Mouse (Mus musculus) limb, embryonic 10.5 days (tissue): Measurements from ENCODE around the gene Fam129a. TPM values are rescaled to one million over a fixed set of nuclear protein-coding genes. Genes with fewer than 3 reads are reported as not detected.

ENCODE experiments used
- DNase-seq: peaks from one replicate; pipeline ENCODE4 v3.0.0-alpha.2; 2017; ENCODE audit warnings: low spot score
- H3K27ac ChIP-seq: fragments of 300-500 bp; sonication (generic); 2 replicates; pipeline ENCODE4 v1.5.1; 2016; ENCODE audit warnings: mild to moderate bottlenecking
- H3K27me3 ChIP-seq: fragments of 300-500 bp; sonication (generic); 2 replicates; pipeline ENCODE4 v1.6.1; 2016; ENCODE audit warnings: low read depth, mild to moderate bottlenecking; ENCODE audit not compliant: poor library complexity, severe bottlenecking
- H3K36me3 ChIP-seq: fragments of 300-500 bp; sonication (generic); 2 replicates; pipeline ENCODE4 v1.6.1; 2016; ENCODE audit warnings: mild to moderate bottlenecking, moderate library complexity
- H3K4me1 ChIP-seq: fragments of 300-500 bp; sonication (generic); 2 replicates; pipeline ENCODE4 v1.6.1; 2016
- H3K4me3 ChIP-seq: fragments of 300-500 bp; sonication (generic); 2 replicates; pipeline ENCODE4 v1.5.1; 2016; ENCODE audit warnings: mild to moderate bottlenecking, moderate library complexity
- H3K9me3 ChIP-seq: fragments of 300-500 bp; sonication (generic); replicated peaks from 2 replicates; pipeline ENCODE4 v1.6.1; 2016; ENCODE audit warnings: mild to moderate bottlenecking
- WGBS: fragments of 180-500 bp; shearing (Covaris S2); methylation state at CpG from one replicate; pipeline ENCODE4 v1.1.7; 2016; 5-methylcytosine and 5-hydroxymethylcytosine counted together
- polyA plus RNA-seq: library from polyadenylated mRNA; unstranded; fragments of >200 nt; fragmentation: Nextera tagmentation; extraction: Ambion mirVana; gene quantifications from 2 replicates; pipeline ENCODE4 v1.2.1, GENCODE M21; 2016

Fam129a gene
- polyA plus RNA-seq, 1 experiment from 2014 or later: 0.90 TPM

GRCm38 (mm10) chr1:151664837-151665431 lies 93.9 kb downstream of the Fam129a start:
- H3K9me3 ChIP-seq: no peaks in the 10 kb centered on the region
- WGBS: 81% methylated on average over 7 of the region's 7 CpGs
- no peaks in the 10 kb centered on the region for H3K4me1 ChIP-seq
- DNase-seq: no peak
- H3K36me3 ChIP-seq: no peaks in the 10 kb centered on the region
- no peaks in the 10 kb centered on the region for H3K27me3 ChIP-seq
- no peak overlapping the region for H3K4me3 ChIP-seq
- no peak overlapping the region for H3K27ac ChIP-seq

GRCm38 (mm10) chr1:151667351-151668074 lies 96.5 kb downstream of the Fam129a start:
- DNase-seq: no peak
- H3K27ac ChIP-seq: no peak overlapping the region
- H3K27me3 ChIP-seq: no peaks in the 10 kb centered on the region
- no peaks in the 10 kb centered on the region for H3K4me1 ChIP-seq
- WGBS: 89% methylated on average over 10 of the region's 10 CpGs
- H3K36me3 ChIP-seq: no peaks in the 10 kb centered on the region
- H3K4me3 ChIP-seq: no peak overlapping the region
- H3K9me3 ChIP-seq: no peaks in the 10 kb centered on the region

- 87% methylated on average over 9 of the region's 9 CpGs for WGBS
- DNase-seq: no peak
- Histone ChIP-seq H3K4me3 (no peak overlapping the region), H3K27ac (no peak overlapping the region), H3K4me1 (no peaks in the 10 kb centered on the region), H3K27me3 (no peaks in the 10 kb centered on the region), H3K9me3 (no peaks in the 10 kb centered on the region), H3K36me3 (no peaks in the 10 kb centered on the region)
These were observed 99.1 kb downstream of the Fam129a start for GRCm38 (mm10) chr1:151670006-151670591.

GRCm38 (mm10) chr1:151675684-151676083 lies 104.7 kb downstream of the Fam129a start:
- H3K36me3 ChIP-seq: no peaks in the 10 kb centered on the region
- no peaks in the 10 kb centered on the region for H3K9me3 ChIP-seq
- no peaks in the 10 kb centered on the region for H3K27me3 ChIP-seq
- H3K27ac ChIP-seq: no peak overlapping the region
- no peak for DNase-seq
- 65% methylated on average over 5 of the region's 5 CpGs for WGBS
- H3K4me1 ChIP-seq: peaks cover 16% of the 10 kb centered on the region
- H3K4me3 ChIP-seq: no peak overlapping the region

- no peaks in the 10 kb centered on the region for H3K9me3 ChIP-seq
These were observed 106.3 kb downstream of the Fam129a start for GRCm38 (mm10) chr1:151677185-151677809.

GRCm38 (mm10) chr1:151677975-151678374 lies 107.0 kb downstream of the Fam129a start:
- no peaks in the 10 kb centered on the region for H3K9me3 ChIP-seq
- H3K27ac ChIP-seq: no peak overlapping the region
- no peak for DNase-seq
- H3K4me3 ChIP-seq: no peak overlapping the region
- peaks cover 16% of the 10 kb centered on the region for H3K4me1 ChIP-seq
- no peaks in the 10 kb centered on the region for H3K36me3 ChIP-seq
- no peaks in the 10 kb centered on the region for H3K27me3 ChIP-seq
- 85% methylated on average over 4 of the region's 4 CpGs for WGBS

More at GRCm38 (mm10) chr1:151677185-151677809, 106.3 kb downstream of the Fam129a start:
- Histone ChIP-seq H3K4me3 (no peak overlapping the region), H3K27ac (no peak overlapping the region), H3K36me3 (no peaks in the 10 kb centered on the region), H3K27me3 (no peaks in the 10 kb centered on the region), H3K4me1 (peaks cover 16% of the 10 kb centered on the region)
- no peak for DNase-seq
- WGBS: 26% methylated on average over 4 of the region's 4 CpGs

GRCm38 (mm10) chr1:151679153-151679552 lies 108.2 kb downstream of the Fam129a start:
- Histone ChIP-seq H3K4me1 (peaks cover 18% of the 10 kb centered on the region), H3K4me3 (no peak overlapping the region), H3K27ac (no peak overlapping the region), H3K36me3 (no peaks in the 10 kb centered on the region), H3K9me3 (no peaks in the 10 kb centered on the region), H3K27me3 (no peaks in the 10 kb centered on the region)
- WGBS: 96% methylated on average over 7 of the region's 7 CpGs
- no peak for DNase-seq

- Histone ChIP-seq H3K4me3 (no peak overlapping the region), H3K27ac (no peak overlapping the region), H3K9me3 (no peaks in the 10 kb centered on the region), H3K4me1 (peaks cover 27% of the 10 kb centered on the region), H3K27me3 (no peaks in the 10 kb centered on the region), H3K36me3 (no peaks in the 10 kb centered on the region)
- DNase-seq: no peak
- WGBS: 79% methylated on average over 4 of the region's 4 CpGs
These were observed 109.1 kb downstream of the Fam129a start for GRCm38 (mm10) chr1:151679883-151680613.

- no peaks in the 10 kb centered on the region for H3K9me3 ChIP-seq
- DNase-seq: no peak
- 97% methylated on average over 3 of the region's 3 CpGs for WGBS
- peaks cover 31% of the 10 kb centered on the region for H3K4me1 ChIP-seq
- no peaks in the 10 kb centered on the region for H3K27me3 ChIP-seq
- H3K4me3 ChIP-seq: no peak overlapping the region
- H3K27ac ChIP-seq: no peak overlapping the region
- H3K36me3 ChIP-seq: no peaks in the 10 kb centered on the region
These were observed 110.0 kb downstream of the Fam129a start for GRCm38 (mm10) chr1:151680971-151681370.

- 89% methylated on average over 6 of the region's 6 CpGs for WGBS
- H3K36me3 ChIP-seq: no peaks in the 10 kb centered on the region
- no peak overlapping the region for H3K4me3 ChIP-seq
- peaks cover 31% of the 10 kb centered on the region for H3K4me1 ChIP-seq
- H3K27ac ChIP-seq: no peak overlapping the region
- H3K9me3 ChIP-seq: no peaks in the 10 kb centered on the region
- no peaks in the 10 kb centered on the region for H3K27me3 ChIP-seq
- no peak for DNase-seq
These were observed 111.9 kb downstream of the Fam129a start for GRCm38 (mm10) chr1:151682896-151683295.

GRCm38 (mm10) chr1:151684451-151684892 lies 113.5 kb downstream of the Fam129a start:
- Histone ChIP-seq H3K4me3 (no peak overlapping the region), H3K27ac (peak overlapping the region; percentile 42), H3K4me1 (peaks cover 31% of the 10 kb centered on the region), H3K36me3 (no peaks in the 10 kb centered on the region), H3K9me3 (no peaks in the 10 kb centered on the region), H3K27me3 (no peaks in the 10 kb centered on the region)
- 83% methylated on average over 7 of the region's 7 CpGs for WGBS
- no peak for DNase-seq

- Histone ChIP-seq H3K27me3 (no peaks in the 10 kb centered on the region), H3K9me3 (no peaks in the 10 kb centered on the region), H3K4me1 (peaks cover 31% of the 10 kb centered on the region), H3K4me3 (no peak overlapping the region), H3K27ac (no peak overlapping the region), H3K36me3 (no peaks in the 10 kb centered on the region)
- DNase-seq: no peak
- WGBS: 81% methylated on average over 5 of the region's 5 CpGs
These were observed 114.0 kb downstream of the Fam129a start for GRCm38 (mm10) chr1:151684978-151685377.
